Mouse (Mus musculus) ovary, adult 18-20 months (tissue): Measurements from ENCODE around the gene Sema3a.

ENCODE experiments used
- DNase-seq: peaks from one replicate; pipeline ENCODE4 v3.0.0; 2022; ENCODE audit warnings: low spot score, mixed read lengths

Gene Sema3a

GRCm38 (mm10) chr5:13320138-13320537, 194.9 kb downstream of the Sema3a start:
- DNase-seq: no peak

- no peak for DNase-seq
These were observed 202.1 kb downstream of the Sema3a start for GRCm38 (mm10) chr5:13327281-13327680.

DNA sequence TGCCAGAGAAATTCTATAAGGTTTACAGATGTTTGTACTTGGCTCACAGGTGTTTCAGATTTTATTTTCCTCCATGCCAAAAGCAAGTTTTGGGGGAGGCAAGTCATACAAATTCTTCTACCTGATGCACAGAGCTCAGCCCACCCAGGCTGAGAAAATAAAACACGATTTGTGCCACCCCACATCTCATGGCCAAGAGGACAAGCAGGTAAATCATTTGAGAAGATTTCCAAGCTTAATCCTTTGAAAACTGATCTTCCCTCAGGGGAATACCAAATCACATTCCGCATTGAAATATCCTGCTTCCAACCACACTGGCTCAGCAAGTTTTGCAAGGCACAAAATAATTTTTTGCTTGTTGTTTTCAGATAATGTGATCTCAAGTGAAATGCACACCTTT, 206.2 kb downstream of the Sema3a start:
- DNase-seq: no peak

- no peak for DNase-seq
These were observed 212.5 kb downstream of the Sema3a start for GRCm38 (mm10) chr5:13337665-13338064.

- DNase-seq: no peak
These were observed 221.9 kb downstream of the Sema3a start for GRCm38 (mm10) chr5:13347068-13347467.

DNA sequence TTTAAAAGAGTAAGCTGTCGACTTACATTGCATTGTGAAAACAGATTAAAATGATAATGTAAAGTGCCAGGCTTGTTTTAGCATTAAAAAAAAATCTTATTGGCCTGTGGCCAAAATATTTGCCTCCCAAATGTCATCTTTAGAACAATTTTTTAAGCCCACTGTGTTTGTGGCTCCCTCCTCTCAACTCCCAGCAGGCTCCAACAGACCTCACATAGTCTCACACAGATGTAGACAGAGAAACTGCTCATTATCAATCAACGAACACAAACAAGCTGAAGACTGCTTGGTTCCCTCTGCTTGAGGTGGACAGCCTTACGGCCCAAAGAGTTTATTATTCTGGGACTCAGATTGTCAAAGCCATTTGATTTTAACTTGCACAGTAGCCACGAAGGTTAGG, 226.4 kb downstream of the Sema3a start:
- DNase-seq: no peak

DNA sequence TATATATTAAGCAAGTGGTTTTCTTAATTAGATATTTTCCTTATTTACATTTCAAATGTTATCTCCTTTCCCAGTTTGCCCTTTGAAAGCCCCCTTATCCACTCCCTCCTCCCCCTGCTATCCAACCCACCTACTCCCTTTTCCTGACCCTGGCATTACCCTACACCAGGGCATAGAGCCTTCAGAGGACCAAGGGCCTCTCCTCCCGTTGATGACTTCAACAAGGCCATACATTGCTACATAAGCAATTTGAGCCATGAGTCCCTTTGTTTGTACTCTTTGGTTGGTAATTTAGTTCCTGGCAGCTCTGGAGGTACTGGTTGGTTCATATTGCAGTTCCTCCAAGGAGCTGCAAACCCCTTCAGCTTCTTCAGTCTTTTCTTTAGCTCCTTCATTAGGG, 227.8 kb downstream of the Sema3a start:
- DNase-seq: no peak

- no peak for DNase-seq
These were observed 228.3 kb downstream of the Sema3a start for GRCm38 (mm10) chr5:13353539-13353938.

DNA sequence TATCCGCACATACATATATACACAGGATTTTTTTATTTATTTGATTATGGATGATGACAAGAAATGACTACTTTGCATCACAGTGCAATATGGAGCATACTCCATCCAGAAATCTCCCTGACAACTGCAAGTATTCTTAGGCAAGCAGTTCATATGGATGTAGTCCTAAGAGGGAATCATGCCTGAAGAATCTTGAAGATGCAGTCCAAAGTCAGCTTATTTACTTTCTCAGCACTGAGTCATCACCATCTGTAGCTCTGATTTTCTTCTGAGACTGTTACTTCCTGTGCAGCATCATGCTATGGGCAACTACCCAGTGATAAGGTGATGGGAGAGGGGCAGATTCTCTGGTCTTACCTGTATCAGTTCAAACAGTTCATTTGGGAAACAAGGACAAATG, 229.7 kb downstream of the Sema3a start:
- DNase-seq: no peak

GRCm38 (mm10) chr5:13358770-13359169, 233.6 kb downstream of the Sema3a start:
- DNase-seq: no peak

DNA sequence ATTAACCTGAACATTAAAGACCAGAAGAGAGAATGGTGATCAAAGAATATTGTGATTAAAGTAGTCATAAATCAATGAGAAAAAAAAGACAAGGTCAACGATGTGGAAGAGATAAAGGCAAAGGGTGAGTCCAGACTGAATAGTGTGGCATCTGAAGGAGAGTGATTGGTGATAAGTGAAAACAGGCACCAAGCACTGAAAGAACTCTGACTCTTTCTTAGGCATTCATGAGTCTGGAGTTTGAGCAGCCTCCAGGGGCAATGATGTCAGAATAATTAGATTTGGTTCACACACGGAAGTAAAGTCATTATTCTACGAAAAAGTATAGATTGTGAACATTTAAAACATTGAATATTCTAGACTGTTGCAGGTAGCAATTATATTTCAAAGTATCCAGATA, 235.5 kb downstream of the Sema3a start:
- DNase-seq: no peak

DNA sequence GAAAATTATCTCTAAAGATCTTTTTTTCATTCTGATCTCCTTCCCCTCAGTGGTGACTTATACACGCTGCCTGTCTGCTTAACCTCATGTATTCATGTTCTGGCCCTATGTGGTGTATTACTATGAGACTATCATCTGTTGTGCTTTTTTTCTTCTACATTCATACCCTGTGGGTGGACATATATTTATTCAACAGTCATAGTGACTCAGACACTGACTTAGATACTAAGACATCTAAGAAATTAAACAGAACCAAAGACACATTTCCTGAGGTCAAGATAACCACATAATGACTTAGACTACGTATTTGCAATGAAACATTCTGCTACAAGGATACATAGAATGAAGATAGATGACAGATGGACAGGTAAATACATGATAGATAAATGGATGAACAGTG, 239.9 kb downstream of the Sema3a start:
- no peak for DNase-seq

GRCm38 (mm10) chr5:13379223-13379622, 254.0 kb downstream of the Sema3a start:
- DNase-seq: no peak

GRCm38 (mm10) chr5:13384047-13384446, 258.8 kb downstream of the Sema3a start:
- DNase-seq: no peak

DNA sequence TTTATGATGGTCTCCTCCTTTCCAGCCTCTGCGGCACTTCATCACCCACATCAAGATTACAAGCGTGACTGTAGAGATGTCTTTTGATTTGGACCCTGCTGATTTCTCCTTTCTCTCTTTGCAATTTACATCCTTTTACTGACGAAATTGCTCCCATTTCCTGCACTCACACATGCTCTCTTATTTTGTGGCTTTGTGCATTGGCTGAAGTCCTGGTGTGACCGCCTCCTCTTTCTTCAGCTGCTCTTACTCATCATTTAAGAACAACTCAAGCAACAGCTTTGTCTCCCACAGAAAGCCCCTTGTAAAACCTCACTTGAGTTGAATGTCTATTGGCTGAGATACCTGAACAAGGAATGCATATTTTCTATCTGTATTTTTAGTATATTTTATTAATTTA, 259.5 kb downstream of the Sema3a start:
- no peak for DNase-seq

- DNase-seq: no peak
These were observed 261.4 kb downstream of the Sema3a start for GRCm38 (mm10) chr5:13386603-13387002.

DNA sequence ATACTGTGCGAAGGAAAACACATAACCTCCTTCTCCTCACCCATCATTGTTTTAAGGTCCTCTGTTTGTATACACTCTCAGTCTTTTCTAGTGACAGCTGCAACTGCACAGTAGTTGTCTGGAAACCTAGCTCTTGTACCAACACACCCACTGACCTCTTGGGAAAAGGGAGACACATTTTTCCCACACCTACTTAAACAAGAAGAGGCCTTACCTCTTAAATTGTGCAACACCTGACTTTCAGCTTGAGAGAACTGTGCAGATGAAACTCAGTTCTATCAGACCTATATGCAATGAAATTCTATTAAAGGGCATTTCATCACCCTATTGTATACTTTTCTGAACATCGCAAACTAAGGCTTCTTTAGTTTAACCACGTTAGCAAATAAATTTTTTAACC, 262.5 kb downstream of the Sema3a start:
- no peak for DNase-seq

- no peak for DNase-seq
These were observed 264.8 kb downstream of the Sema3a start for GRCm38 (mm10) chr5:13389995-13390394.

DNA sequence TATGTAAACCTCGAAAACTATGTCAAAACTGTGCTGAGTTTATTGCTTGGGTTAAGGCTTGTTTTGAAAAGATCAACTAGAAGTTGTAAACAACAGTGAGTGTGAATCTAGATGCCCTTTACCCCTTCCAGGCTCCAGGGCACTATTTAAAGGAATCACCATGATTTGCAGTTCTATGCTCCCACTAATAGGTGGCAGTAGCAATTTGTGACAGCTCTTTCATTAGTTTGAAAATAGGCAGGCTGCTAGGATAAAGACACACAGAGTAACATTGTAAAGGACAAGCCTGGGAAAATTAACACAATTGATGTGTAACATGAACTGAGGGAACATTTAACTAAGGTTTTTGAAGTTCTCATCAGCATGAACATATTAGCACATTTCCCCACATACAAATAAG, 280.2 kb downstream of the Sema3a start:
- no peak for DNase-seq

- no peak for DNase-seq
These were observed 280.9 kb downstream of the Sema3a start for GRCm38 (mm10) chr5:13406131-13406530.

DNA sequence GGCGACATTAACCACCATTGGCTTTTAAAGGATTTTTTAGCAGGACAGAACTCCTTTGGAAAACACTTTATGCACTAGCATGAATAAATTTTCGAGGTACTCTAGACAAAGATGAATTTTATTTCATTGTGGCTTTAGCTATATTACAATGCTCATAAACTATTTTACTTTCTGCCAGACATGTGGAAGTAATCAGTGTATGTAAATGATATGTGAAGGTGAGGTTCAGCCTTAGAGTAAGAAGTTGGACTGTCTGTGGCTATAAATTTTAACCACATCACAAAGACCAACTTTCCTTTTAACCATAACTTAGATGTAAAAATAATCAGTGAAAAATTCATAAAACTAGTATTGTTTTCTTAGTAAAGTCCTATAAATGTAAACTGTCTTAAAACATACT, 286.7 kb downstream of the Sema3a start:
- DNase-seq: no peak

DNA sequence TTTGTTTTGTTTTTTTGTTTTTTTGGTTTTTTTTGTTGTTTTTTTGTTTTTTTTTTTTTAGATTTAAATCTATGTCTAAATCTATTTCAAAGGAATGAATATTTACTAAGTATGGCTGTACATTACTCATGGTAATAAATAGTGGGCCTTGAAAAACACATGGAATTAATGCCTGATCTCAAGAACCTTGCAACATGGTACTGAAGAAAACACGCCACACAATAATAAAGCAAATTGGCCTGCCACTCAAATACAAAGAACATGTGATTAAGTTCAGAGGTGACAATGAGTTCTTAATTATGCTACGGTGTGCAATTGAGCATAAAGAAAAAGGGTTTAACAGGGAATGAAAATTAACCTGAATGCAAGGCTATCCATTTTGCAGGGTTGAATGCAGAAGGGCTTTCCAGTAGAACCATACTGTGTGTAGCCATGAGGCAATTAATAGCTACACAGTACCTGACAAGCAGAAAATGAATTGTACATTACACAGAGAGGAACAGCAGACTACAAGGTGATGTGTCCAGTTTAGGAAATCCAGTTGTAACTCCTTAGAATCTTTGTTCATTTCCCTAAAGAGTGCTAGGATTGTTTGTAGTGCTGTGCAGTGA, 288.8 kb downstream of the Sema3a start:
- DNase-seq: no peak

GRCm38 (mm10) chr5:13416960-13417710, 291.9 kb downstream of the Sema3a start:
- DNase-seq: no peak
